Mouse (Mus musculus): ENCODE results near the gene Scarf2.

Gene Scarf2

DNA sequence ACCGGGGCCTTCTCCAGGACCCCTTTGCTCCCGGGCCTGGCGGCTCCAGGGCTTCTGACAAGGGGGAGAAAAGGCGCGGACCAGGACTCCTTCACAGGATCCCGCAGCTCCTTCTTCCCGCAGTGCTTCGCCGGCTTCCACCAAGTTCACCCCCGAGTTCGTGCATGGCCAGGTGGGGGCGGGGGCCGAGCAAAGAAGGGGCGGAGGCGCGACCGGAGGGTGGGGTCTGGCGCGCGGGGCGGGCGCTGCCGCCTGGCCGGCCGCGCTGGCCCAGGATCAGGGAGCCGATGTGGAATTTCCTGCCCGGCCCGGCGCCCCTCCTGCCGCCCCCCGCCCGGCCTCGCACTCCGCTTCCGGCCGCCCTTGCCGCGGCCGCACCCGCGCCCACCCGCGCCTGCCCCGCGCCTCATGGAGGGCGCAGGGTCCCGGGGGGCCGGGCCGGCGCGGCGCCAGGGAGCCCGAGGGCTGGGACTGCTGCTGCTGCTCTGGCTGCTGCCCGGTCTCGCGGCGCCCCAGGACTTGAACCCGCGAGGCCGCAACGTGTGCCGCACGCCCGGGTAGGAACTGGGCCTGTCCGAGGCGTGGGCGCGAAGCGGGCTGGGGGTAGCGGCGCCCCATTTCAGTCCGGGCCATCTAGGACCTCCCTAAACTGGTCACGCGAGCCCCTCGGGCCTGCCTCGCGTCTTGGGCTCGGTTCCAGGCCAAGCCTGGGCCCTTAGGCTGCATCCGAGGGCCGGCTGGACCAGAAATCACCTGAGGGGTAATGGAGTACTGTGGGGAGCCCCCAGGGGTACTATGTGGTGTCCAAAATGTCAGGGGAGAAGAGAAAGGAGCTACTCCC lies at the start of gene Scarf2:
Gene Scarf2 (plus strand): TSS at position 312 of the 841 bp plus-strand sequence.
- DNase-seq (ENCODE audit: low read depth in 2 of 2, low spot score in 2 of 2): no peak

DNA sequence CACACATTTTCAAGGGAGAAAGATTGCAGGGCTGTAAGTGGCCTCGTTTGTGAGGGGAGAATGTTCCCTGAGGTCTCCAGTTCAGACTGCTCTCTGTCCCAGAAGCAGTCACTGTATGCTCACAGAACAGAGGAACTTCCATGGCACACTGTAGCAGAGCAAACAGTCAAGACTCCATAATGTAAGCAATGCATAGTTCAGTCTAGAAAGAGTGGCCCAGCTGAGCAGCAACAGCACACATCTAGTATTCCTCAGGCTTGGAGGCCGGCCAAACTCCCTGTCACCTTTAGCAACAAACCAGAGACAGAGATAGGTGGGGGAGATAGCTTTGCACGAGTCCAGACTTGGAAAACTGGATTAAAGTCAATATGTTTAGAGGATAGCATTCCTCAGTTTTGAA lies 44.1 kb upstream of the Scarf2 start:
- no peak for DNase-seq (ENCODE audit: low read depth in 2 of 2, low spot score in 2 of 2)

DNA sequence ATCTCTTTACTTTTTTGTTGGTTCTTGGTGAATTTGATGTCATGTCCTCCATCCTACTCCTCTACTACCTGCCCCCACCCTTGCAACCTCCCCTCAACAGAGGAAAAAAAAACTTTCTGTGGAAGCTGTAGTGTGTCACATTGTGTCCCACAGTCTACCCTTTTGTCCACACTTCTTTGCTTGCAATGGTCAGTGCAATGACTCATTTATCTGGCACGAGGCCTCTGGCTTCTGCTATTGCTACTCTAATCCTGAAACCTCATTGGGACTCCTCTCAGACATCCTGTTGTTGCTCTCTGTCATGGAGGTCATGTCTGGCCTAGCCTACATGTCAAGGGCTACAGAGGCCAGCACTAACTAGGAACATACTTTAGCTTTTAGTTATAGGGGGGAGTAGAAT lies 43.4 kb upstream of the Scarf2 start:
- no peak for DNase-seq (ENCODE audit: low read depth in 2 of 2, low spot score in 2 of 2)

DNA sequence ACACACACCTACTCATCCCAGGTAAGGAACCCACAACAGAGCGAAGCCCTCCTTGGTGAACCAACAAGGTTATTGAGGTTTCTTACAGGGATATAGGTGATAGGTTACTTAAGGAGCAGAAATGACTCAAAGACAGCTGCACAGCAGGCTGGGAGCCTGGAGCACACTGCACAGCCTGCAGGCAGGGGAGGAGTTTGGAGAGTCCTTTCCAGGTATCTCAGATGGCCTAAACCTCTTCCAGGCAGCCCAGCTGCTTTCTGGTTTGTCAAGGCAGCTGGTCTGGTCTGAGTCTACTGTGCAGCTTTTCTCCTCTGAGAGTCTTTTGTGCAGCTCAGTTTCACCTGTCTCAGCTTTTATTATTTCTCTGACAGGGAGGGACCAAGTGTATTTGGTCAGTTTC lies 39.3 kb upstream of the Scarf2 start:
- no peak for DNase-seq (ENCODE audit: low read depth in 2 of 2, low spot score in 2 of 2)

DNA sequence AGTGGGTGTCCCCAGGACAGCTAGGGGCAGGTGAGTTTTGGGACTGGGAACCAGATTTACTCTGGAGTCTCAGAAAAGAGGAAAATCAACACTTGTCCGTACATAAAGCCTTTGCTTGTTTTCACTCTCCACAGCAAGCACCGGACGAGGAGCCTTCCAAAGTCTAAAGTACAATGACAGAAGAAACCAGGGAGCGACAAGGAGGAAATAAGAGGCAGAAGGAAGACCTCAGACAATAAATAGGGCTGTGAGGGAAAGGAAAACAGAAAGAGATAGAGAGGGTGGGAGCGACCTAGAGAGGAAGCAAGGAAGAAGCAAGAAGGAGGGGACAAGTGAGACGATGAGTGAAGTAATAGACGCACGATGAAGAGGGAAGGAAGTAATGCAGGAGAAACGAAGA lies 38.2 kb upstream of the Scarf2 start:
- DNase-seq (ENCODE audit: low read depth in 2 of 2, low spot score in 2 of 2): no peak

DNA sequence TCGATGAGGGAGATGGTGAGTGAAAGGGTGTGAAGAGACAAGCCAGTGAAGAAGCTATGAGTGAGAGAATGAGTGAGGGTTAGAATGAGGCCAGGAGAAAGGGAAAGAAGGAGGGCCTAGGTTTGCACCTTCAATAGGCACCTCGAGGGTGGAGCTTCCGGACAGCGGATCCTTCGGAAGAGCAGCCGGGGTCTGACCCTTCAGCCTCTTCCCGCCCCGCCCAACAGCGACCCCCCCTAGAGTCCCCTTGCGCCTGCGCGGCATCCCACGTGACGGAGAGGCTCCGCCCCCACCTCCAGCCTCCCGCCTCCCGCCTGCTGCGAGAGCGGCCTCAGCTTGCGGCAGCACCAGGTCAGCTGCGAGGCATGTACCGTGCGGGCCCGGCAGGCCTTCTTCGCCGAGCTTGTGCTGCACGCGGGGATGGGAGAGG lies 37.7 kb upstream of the Scarf2 start, which contains the start of gene Klhl22:
Gene Klhl22 (plus strand): TSS at position 275 of the 430 bp plus-strand sequence.
- DNase-seq (ENCODE audit: low read depth in 2 of 2, low spot score in 2 of 2): peak; percentile 70 to 71

DNA sequence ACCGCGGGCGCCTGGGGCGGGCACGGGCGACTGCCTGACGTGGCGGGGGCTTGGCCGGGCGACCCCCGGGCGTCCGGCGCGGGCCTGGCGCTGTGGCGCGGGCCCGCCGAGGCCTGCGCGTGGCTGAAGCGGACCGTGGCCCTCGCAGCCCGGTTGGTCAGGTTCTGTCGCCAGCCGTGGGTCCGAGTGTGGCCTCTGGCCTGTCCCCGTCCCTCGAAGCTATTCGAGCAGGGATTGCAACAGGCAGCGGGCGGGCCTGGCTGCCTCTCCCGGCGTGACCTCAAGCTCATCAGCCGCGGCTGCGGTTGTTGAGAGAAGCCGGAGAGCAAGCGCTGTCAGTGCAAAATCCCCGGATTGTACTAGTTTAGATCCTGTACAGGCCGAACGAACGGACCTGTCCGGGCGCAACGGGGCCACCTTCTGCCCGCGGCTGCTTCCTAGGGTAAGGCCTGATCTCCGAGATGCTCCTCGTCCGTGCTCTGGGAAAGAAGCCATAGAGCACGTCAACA lies 37.2 kb upstream of the Scarf2 start:
- DNase-seq (ENCODE audit: low read depth in 2 of 2, low spot score in 2 of 2): peak; percentile 10 to 18

DNA sequence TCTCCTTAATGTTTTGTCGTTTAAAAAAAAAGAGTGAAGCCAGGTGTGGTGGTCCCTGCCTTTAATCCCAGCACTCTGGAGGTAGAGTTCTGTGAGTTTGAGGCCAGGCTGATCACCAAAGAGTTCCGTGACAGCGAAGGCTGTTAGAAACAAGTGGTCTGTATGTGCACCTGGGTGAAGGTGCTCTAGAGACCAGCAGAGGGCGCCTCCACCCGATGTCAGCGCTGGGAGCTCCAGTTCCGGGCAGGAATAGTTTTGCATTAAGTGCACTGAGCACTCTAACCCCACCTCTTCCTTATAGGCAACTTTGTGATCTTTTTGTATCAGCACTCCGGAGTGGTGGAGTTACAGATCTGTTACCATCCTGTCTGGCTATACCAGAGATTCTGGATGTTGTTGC lies 36.4 kb upstream of the Scarf2 start:
- peak; percentile 11 to 30 for DNase-seq (ENCODE audit: low read depth in 2 of 2, low spot score in 2 of 2)

DNA sequence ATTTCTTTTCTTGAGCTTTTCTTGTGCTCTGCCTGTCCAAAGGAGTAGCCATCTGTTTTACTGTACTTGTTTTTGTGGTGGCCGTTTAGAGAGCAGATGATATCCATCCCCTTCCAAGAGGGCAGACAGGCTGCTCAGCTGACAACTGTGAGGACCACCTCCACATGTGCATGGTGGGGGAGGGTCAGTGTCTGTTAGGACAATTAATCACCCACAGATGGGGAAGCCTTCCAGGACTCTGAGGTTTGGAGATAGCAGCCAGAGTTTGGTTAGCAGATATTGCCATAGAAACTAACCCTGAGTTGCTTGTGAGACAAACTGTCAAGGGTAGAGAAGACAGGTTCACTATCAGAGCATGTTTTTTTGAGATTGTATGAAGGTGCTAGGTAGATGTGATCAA lies 36.0 kb upstream of the Scarf2 start:
- no peak for DNase-seq (ENCODE audit: low read depth in 2 of 2, low spot score in 2 of 2)

DNA sequence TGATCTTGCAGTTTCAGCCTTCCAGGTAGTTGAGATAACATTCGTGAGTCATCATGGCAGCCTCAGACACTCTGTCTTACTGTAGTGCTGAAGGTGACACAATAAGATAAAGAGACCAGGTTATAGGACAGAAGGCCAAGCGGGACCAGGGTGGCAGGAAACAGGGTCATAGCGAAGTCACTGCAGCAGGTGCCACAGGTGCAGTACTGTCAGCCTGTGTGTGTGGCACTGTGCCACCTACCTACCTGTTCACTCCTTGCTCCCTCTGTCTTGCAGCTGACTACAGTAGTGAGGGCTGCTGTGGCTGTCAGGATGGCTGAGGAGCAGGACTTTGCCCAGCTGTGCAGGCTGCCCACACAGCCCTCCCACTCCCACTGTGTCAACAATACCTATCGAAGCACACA lies 33.0 kb upstream of the Scarf2 start:
- no peak for DNase-seq (ENCODE audit: low read depth in 2 of 2, low spot score in 2 of 2)

DNA sequence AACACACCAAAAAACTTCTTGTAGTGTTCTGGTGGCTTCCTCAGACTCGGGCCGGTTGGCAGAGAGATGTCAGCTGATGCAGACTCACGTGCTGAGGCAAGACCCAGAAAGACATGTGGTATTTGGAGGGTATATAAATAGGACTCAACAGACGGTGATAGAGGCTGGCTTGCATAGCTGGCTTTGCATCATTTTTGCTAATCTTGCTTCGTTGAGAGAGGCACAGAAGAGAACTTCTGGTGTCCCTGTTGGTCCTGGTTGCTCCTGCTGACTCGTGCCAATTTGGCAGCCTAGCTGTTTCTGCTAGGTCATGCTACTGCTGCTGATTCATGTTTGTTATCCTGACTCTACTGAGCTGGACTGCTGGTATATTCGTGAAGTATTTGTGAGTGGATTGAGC lies 28.2 kb upstream of the Scarf2 start:
- no peak for DNase-seq (ENCODE audit: low read depth in 2 of 2, low spot score in 2 of 2)

DNA sequence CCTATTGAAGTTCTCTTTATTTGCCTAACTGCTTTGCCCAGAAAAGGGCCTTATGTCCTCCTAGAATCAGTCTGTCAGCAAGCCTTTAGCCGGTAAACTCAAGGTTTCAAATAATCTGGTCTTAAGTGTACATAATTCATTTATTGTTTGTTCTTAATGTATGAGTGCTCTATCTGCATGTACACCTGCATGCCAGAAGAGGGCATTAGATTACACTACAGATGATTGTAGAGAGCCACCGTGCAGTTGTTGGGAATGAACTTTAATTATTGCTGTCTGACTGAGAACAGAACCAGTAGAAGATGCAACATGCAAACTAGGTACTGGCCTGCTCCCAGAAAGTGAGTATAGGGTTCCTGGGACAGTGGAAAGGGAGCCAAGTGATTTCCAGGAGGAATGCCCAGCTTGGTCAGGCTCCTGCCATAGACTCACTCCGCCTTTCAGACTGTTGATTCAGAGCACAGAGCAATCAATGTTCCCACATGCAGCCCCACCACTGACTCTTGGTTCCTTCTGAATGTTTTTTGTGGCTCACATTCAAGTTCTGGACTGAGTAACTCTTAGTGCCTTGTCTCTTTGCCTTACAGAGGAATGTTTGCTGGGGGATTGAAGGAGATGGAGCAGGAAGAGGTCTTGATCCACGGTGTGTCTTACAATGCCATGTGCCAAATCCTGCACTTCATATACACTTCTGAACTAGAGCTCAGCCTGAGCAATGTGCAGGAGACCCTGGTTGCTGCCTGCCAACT lies 25.8 kb upstream of the Scarf2 start:
- no peak for DNase-seq (ENCODE audit: low read depth in 2 of 2, low spot score in 2 of 2)

DNA sequence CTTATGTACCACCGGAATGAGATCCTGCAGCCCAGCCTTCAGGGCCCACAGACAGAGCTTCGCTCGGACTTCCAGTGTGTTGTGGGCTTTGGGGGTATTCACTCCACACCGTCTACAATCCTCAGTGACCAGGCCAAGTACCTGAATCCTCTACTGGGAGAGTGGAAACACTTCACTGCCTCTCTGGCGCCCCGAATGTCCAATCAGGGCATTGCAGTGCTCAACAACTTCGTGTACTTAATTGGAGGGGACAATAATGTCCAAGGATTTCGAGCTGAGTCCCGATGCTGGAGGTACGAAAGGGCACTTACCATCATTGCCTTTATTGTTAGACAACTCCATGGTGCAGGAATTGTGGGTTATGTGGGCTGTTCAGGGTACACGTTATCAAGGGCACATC lies 20.3 kb upstream of the Scarf2 start:
- DNase-seq (ENCODE audit: low read depth in 2 of 2, low spot score in 2 of 2): no peak

DNA sequence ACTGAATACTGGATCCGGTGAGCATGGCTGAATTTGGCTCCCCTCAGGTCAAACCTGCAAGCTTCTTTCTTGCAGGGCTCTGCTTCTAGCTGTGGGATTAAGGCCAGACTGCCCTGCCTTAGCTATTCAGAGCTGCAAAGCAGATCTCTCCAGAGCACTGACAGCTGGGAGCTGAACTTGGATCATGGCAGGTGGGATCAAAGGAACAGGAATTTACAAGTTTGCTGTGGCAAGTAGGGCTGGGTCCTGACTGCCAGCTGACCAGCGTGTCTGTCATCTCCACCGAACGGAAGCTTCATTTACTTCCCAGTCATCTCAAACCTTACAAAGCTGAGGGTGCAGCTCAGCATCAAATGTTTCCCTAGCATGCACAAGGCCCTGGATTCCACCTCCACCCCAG lies 18.9 kb upstream of the Scarf2 start:
- no peak for DNase-seq (ENCODE audit: low read depth in 2 of 2, low spot score in 2 of 2)

DNA sequence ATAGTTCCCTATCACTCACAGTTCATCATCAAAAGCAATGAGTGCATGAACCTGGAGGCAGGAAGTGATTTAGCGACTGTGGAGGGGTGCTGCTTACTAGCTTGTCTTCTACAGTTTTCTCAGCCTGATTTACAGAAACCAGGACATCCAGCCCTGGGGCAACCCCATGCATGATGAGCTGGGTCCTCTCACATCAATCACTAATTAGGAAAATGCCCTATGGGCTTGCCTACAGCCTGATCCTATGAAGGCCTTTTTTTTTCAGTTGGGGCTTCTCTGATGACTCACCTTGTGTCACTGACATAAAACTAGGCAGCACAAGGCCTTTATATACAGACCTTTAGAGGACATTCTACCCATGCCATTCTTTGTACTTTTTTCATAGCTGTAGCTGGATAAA lies 17.4 kb upstream of the Scarf2 start:
- DNase-seq (ENCODE audit: low read depth in 2 of 2, low spot score in 2 of 2): no peak

DNA sequence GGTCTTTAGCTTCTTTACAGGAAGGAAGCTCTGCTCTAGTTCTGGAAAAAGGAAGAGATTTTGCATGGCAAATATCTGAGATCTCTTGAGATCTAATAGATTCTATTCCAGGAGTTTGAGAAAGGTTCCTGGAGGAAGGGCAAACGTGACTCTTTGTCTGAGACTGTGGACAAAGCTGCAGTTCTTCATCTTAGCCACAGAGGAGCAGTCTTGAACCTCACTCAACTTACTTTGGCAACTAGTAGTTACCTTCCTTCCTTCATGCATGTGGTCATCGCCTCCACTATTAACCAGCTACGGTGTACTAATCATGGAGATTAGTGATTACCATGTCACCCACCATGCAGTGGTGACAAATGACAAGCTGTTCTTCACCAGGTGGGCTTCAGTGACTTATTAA lies 11.7 kb upstream of the Scarf2 start:
- DNase-seq (ENCODE audit: low read depth in 2 of 2, low spot score in 2 of 2): no peak

DNA sequence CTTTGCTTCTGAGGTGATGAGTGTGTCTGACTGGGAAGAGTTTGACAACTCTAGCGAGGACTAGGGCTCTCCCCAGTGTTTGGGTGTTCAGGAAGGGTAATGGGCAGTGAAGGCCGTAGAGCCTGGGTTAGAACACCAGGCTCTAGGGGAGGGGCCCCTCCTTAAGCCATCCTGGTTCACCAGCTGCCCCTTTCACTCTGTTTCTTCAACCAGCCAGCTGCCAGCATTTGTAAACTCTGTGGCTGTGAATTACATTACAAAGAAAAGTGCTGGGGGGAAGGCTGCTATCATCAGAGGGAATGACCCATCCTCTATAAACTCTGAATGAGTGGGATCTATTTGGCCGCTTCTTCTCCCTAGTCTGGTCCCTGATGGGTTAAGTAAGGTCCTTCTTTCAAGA lies 4.4 kb upstream of the Scarf2 start:
- DNase-seq (ENCODE audit: low read depth in 2 of 2, low spot score in 2 of 2): no peak

DNA sequence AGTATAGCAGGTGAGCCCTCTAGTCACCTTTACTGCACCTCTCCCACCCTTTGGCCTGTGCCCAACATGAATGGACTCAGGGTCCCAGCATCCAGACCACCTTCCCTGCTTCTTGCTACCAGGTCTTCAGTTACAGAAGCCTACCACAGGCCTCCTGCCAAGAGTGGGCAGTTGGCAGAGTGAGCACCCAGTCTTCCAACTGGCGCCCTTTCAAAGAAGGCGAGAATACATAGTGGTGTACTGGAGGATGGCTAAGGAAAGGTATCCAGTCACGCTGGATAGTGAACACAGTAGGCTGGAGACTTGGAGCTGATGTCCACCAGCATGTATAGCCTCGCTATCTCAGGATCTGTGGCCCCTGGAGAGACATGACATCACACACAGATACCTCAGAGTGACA lies 3.0 kb upstream of the Scarf2 start:
- no peak for DNase-seq (ENCODE audit: low read depth in 2 of 2, low spot score in 2 of 2)

DNA sequence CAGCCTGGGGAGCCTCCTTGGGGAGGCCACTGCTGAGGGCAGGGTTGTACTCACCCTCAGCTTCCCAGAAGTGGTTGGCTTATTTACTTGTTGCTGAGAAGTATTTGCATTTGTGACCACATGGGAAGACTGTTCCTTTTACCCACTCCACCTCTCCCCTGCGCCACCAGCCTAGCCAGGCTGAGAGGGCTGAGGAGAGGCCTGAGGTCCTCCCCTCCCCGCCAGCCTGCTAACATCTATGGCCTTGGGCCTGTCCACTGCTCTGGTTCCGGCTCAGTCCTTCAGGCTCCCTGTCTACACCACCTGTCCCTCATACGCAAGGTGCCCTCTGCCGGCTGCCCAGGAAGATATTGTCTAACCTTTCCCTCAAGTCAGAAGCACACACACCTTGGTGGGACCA lies 1.4 kb upstream of the Scarf2 start:
- no peak for DNase-seq (ENCODE audit: low read depth in 2 of 2, low spot score in 2 of 2)

DNA sequence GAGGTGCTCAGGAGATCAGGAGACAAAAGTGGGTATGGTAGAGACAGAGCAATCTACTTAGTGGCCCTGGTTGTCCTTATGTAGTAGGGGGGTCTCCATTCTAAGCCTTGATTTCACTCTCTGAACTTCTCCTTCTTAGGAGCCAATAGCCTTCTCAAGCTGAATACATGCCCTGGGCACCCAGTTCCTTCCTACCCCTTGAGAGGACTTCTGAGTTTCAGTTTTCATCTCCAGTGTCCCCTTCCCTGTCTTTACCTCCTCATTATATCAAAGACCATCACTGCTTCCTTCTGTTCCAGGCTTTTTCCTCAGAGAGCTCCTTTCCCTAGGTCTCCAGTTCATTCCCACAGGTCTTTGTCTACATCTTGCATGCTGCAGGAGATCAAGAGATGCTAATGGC lies 563 bp upstream of the Scarf2 start:
- no peak for DNase-seq (ENCODE audit: low read depth in 2 of 2, low spot score in 2 of 2)

DNA sequence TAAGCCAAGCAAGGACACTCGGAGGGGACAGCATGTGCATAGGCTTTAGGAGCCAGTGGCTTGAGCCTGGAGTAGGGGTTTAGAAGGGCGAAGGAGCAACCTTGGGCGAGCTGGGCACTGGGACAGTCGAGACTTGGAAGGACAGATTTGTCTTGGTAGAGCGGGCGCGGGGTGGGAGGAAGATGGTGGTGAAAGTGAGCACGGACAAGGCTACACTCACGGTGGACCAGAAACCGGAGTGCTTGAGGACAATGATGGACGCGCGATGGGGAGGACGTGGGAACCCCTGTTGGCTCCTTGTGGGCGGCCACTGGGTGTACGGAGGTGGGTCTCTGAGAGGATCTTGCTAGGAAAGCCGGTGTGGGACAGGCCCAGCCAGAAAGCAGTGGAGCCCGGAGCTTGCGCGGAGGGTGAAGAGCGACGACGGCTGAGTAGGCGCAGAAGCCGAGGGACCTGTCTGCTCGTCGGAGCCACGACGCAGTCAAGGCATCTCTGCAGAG lies 780 bp downstream of the Scarf2 start:
- no peak for DNase-seq (ENCODE audit: low read depth in 2 of 2, low spot score in 2 of 2)

Data from CD8-positive naive resting alpha-beta T cell, adult 2 months (primary cell).